Mouse (Mus musculus) heart, embryonic 10.5 days (tissue): ENCODE measurements around the gene Krt2. TPM values are rescaled to one million over a fixed set of nuclear protein-coding genes. Genes with fewer than 3 reads are reported as not detected.

Source experiments
- polyA plus RNA-seq: library from polyadenylated mRNA; unstranded; fragments of >200 nt; fragmentation: Nextera tagmentation; extraction: Ambion mirVana; gene quantifications from 2 replicates; pipeline ENCODE4 v1.2.1, GENCODE M21; 2016

Gene Krt2
- polyA plus RNA-seq, 1 experiment from 2014 or later = not detected

Other genes starting within 250 kb of the Krt2 start
- gene Krt75, start 244.3 kb downstream of the Krt2 start, polyA plus RNA-seq = 0.10 TPM in 1 of 2 replicates, not detected in the other
- gene Gm5414, start 190.0 kb downstream of the Krt2 start, polyA plus RNA-seq = not detected in 2 replicates
- gene Gm5478, start 170.8 kb downstream of the Krt2 start, polyA plus RNA-seq = not detected in 2 replicates
- not detected in 2 replicates for gene Krt6b, start 137.9 kb downstream of the Krt2 start, polyA plus RNA-seq
- 0.05 TPM in 1 of 2 replicates, not detected in the other for gene Krt6a, start 123.9 kb downstream of the Krt2 start, polyA plus RNA-seq
- gene Krt5, start 105.3 kb downstream of the Krt2 start, polyA plus RNA-seq = 0.33 and 1.4 TPM in 2 replicates
- gene Krt71, start 75.1 kb downstream of the Krt2 start, polyA plus RNA-seq = not detected in 2 replicates
- gene Krt72, start 31.7 kb downstream of the Krt2 start, polyA plus RNA-seq = not detected in 2 replicates
- not detected in 2 replicates for gene Krt73, start 15.8 kb downstream of the Krt2 start, polyA plus RNA-seq
- gene Krt1, start 32.6 kb upstream of the Krt2 start, polyA plus RNA-seq = 0.30 and 1.0 TPM in 2 replicates
- 0.04 TPM in 1 of 2 replicates, not detected in the other for gene Krt77, start 51.5 kb upstream of the Krt2 start, polyA plus RNA-seq
- not detected in 2 replicates for gene Krt76, start 74.8 kb upstream of the Krt2 start, polyA plus RNA-seq
- gene Krt4, start 106.6 kb upstream of the Krt2 start, polyA plus RNA-seq = 0.09 TPM in 1 of 2 replicates, not detected in the other
- 1.8 TPM in 2 replicates for gene Krt79, start 122.2 kb upstream of the Krt2 start, polyA plus RNA-seq
- gene Krt78, start 136.1 kb upstream of the Krt2 start, polyA plus RNA-seq = not detected in 2 replicates
- 83.2 and 193 TPM in 2 replicates for gene Krt8, start 186.3 kb upstream of the Krt2 start, polyA plus RNA-seq
- gene Krt18, start 210.0 kb upstream of the Krt2 start, polyA plus RNA-seq = 78.5 and 184 TPM in 2 replicates